Mouse (Mus musculus): ENCODE results near the gene Fam20b. TPM values are rescaled to one million over a fixed set of nuclear protein-coding genes. Genes with fewer than 3 reads are reported as not detected.
A peak's percentile ranks its signal among the peaks of the same experiment; 100 is the strongest.

The Fam20b gene
- polyA plus RNA-seq, 1 experiment from 2014 or later: 23.9 TPM

- no peak overlapping the region for H3K4me2 ChIP-seq (ENCODE audit: low read length)
- no peaks in the 10 kb centered on the region for H3K9me3 ChIP-seq (ENCODE audit: control insufficient read depth, low read length)
- H3K27me3 ChIP-seq (replicated peaks; ENCODE audit: control insufficient read depth, insufficient read depth, low read length): 0 out of 2 replicates have a peak, but pooled peaks cover 2% of the 10 kb centered on the region
- peaks cover 14% of the 10 kb centered on the region for H3K4me1 ChIP-seq (ENCODE audit: control insufficient read depth, insufficient read depth, low read depth, low read length)
- H3K4me3 ChIP-seq (ENCODE audit: low read length): no peak overlapping the region
- no peak overlapping the region for H3K27ac ChIP-seq (ENCODE audit: low read depth, low read length)
- no peak overlapping the region for H3K9ac ChIP-seq (ENCODE audit: low read depth, low read length)
- WGBS: 70% methylated on average over 5 of the region's 5 CpGs
- peaks cover 10% of the 10 kb centered on the region for H3K36me3 ChIP-seq (ENCODE audit: control insufficient read depth, insufficient read depth, low read length)
- ATAC-seq: no peak
Observed at GRCm38 (mm10) chr1:156676596-156676995, 42.3 kb downstream of the Fam20b start.

DNA sequence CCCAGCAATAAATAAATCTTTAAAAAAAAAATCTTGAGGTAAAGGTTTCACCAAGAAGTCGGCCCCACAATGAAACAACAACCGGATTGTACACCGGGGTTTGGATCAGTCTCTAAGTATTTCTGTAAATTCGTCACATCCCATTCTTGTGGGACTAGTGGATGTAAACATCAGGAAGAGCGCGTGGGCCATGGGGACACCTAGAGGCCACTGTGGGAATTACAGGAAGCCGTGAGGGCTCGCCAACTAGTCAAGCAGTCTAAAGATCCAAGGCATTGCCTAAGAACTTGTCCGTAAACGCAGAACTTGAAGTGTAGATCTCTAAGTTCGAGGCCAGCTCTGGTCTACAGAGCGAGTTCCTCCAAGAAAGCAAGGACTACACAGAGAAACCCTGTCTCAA lies 42.7 kb downstream of the Fam20b start:
- no peak overlapping the region for H3K27ac ChIP-seq (ENCODE audit: low read depth, low read length)
- H3K4me2 ChIP-seq (ENCODE audit: low read length): no peak overlapping the region
- no peaks in the 10 kb centered on the region for H3K9me3 ChIP-seq (ENCODE audit: control insufficient read depth, low read length)
- 40% methylated on average over 12 of the region's 12 CpGs for WGBS
- H3K27me3 ChIP-seq (replicated peaks; ENCODE audit: control insufficient read depth, insufficient read depth, low read length): 0 out of 2 replicates have a peak, but pooled peaks cover 2% of the 10 kb centered on the region
- H3K36me3 ChIP-seq (ENCODE audit: control insufficient read depth, insufficient read depth, low read length): peaks cover 8% of the 10 kb centered on the region
- H3K4me3 ChIP-seq (ENCODE audit: low read length): no peak overlapping the region
- H3K4me1 ChIP-seq (ENCODE audit: control insufficient read depth, insufficient read depth, low read depth, low read length): peaks cover 14% of the 10 kb centered on the region
- no peak overlapping the region for H3K9ac ChIP-seq (ENCODE audit: low read depth, low read length)
- ATAC-seq: no peak

DNA sequence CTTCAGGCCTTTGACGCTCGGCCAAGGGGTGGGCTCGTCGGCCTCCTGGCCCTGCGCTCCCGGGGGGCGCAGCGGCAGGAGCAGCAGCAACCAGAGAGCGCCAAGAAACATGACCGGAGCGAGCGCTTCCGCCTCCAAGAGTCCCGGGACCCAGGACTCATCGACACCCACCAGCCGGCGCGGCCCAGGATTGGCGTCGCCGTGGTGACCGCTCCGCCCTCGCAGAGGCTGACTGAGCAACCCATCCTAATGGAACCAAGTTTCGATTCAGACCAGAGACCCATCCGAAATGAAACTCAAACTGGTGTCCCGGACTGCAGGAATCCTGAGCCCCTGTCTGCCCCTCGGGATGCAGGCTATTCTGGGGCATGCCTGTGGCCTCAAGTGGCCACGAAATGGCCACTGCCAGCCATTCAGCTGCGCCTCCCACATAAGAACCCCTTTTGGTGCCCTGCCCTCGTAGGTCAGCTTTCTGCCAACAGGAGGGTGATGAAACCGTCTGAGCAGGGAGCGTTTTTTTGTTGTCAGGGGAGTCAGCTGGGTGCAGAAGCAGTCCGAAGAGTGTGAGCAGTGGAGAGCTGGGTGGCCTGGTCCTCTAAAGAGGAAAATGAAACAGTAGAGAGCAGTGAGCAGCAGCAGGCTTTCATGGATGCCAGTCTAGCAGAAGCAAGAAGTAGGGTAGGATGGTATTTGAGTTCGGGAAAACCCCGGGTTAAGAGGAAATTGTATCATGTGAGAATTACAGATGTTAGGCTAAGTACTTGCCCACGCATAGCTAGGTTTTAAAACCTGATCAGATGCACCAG lies 44.5 kb downstream of the Fam20b start, which contains the start of gene Tor3a:
Tor3a (minus strand) TSS at position 162 of the 806 bp plus-strand sequence.
- peak within 1 kb of the TSS; percentile 65 for H3K9ac ChIP-seq (ENCODE audit: low read depth, low read length)
- peak within 1 kb of the TSS; percentile 96 for H3K4me2 ChIP-seq (ENCODE audit: low read length)
- no peaks in the 10 kb centered on the region for H3K9me3 ChIP-seq (ENCODE audit: control insufficient read depth, low read length)
- 0 out of 2 replicates have a peak, but pooled peaks cover 2% of the 10 kb centered on the region for H3K27me3 ChIP-seq (replicated peaks; ENCODE audit: control insufficient read depth, insufficient read depth, low read length)
- peaks cover 14% of the 10 kb centered on the region for H3K4me1 ChIP-seq (ENCODE audit: control insufficient read depth, insufficient read depth, low read depth, low read length)
- H3K27ac ChIP-seq (ENCODE audit: low read depth, low read length): no peak within 1 kb of the TSS
- H3K36me3 ChIP-seq (ENCODE audit: control insufficient read depth, insufficient read depth, low read length): no peaks in the 10 kb centered on the region
- peak; percentile 79 for ATAC-seq
- peak within 1 kb of the TSS; percentile 50 for H3K4me3 ChIP-seq (ENCODE audit: low read length)
- WGBS: 7% methylated on average over 36 of the region's 37 CpGs

GRCm38 (mm10) chr1:156673476-156674194 lies 45.3 kb downstream of the Fam20b start:
- peak overlapping the region; percentile 50 for H3K4me3 ChIP-seq (ENCODE audit: low read length)
- H3K4me2 ChIP-seq (ENCODE audit: low read length): peak overlapping the region; percentile 96
- no peaks in the 10 kb centered on the region for H3K9me3 ChIP-seq (ENCODE audit: control insufficient read depth, low read length)
- ATAC-seq: no peak
- WGBS: 2% methylated on average over 28 of the region's 29 CpGs
- no peaks in the 10 kb centered on the region for H3K36me3 ChIP-seq (ENCODE audit: control insufficient read depth, insufficient read depth, low read length)
- H3K9ac ChIP-seq (ENCODE audit: low read depth, low read length): peak overlapping the region; percentile 65
- H3K27ac ChIP-seq (ENCODE audit: low read depth, low read length): no peak overlapping the region
- H3K27me3 ChIP-seq (replicated peaks; ENCODE audit: control insufficient read depth, insufficient read depth, low read length): 0 out of 2 replicates have a peak, but pooled peaks cover 2% of the 10 kb centered on the region
- peaks cover 14% of the 10 kb centered on the region for H3K4me1 ChIP-seq (ENCODE audit: control insufficient read depth, insufficient read depth, low read depth, low read length)

DNA sequence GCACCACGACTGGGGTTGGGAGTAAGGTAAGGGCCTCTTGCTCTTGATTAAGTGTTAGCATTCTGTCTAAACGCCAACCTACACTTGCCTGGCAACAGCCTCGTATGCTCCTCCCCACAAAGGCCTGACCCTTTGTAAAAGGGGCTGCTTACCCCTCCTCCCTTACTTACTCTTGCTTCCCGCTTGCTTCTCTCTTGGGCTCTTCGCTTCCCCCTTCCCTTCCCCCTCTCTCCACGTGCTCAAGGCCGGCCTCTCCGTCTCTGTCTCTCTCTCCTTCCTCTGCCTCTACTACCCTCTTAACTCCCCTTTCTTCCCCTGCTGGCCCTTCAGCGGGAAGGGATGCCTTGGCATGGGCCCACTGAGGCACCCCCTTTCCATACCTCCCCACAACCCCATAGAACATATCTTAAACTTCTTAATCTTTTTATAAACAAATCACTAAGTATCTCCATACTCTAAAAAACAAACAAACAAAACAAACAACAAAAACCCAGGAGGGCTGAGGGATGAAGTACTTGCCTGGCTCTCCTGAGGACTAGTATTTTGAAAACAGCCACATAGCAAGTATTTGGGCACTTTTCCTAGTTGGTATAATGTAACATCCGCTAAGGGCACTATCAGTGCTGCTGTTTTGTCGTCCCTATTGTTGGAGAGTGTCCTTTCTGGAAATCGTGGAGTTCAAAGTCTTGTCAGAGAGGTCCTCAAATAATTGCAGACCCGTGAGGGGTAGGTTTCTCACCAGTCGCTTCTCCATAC lies 46.0 kb downstream of the Fam20b start:
- Histone ChIP-seq H3K9ac (ENCODE audit: low read depth, low read length) (peak overlapping the region; percentile 65; the same call in 1 of the 2 replicates), H3K4me3 (ENCODE audit: low read length) (peak overlapping the region; percentile 50), H3K27me3 (replicated peaks; ENCODE audit: control insufficient read depth, insufficient read depth, low read length) (0 out of 2 replicates have a peak, but pooled peaks cover 2% of the 10 kb centered on the region), H3K4me1 (ENCODE audit: control insufficient read depth, insufficient read depth, low read depth, low read length) (peaks cover 14% of the 10 kb centered on the region), H3K9me3 (ENCODE audit: control insufficient read depth, low read length) (no peaks in the 10 kb centered on the region), H3K27ac (ENCODE audit: low read depth, low read length) (no peak overlapping the region), H3K36me3 (ENCODE audit: control insufficient read depth, insufficient read depth, low read length) (no peaks in the 10 kb centered on the region), H3K4me2 (ENCODE audit: low read length) (peak overlapping the region; percentile 96)
- ATAC-seq: no peak
- 10% methylated on average over 14 of the region's 14 CpGs for WGBS

GRCm38 (mm10) chr1:156671921-156672320 lies 47.0 kb downstream of the Fam20b start:
- ATAC-seq: no peak
- H3K9ac ChIP-seq (ENCODE audit: low read depth, low read length): no peak overlapping the region
- no peak overlapping the region for H3K27ac ChIP-seq (ENCODE audit: low read depth, low read length)
- peaks cover 14% of the 10 kb centered on the region for H3K4me1 ChIP-seq (ENCODE audit: control insufficient read depth, insufficient read depth, low read depth, low read length)
- H3K9me3 ChIP-seq (ENCODE audit: control insufficient read depth, low read length): no peaks in the 10 kb centered on the region
- 0 out of 2 replicates have a peak, but pooled peaks cover 2% of the 10 kb centered on the region for H3K27me3 ChIP-seq (replicated peaks; ENCODE audit: control insufficient read depth, insufficient read depth, low read length)
- 95% methylated on average over 3 of the region's 3 CpGs for WGBS
- H3K4me3 ChIP-seq (ENCODE audit: low read length): no peak overlapping the region
- H3K4me2 ChIP-seq (ENCODE audit: low read length): no peak overlapping the region
- no peaks in the 10 kb centered on the region for H3K36me3 ChIP-seq (ENCODE audit: control insufficient read depth, insufficient read depth, low read length)

- no peak overlapping the region for H3K4me3 ChIP-seq (ENCODE audit: low read length)
- no peaks in the 10 kb centered on the region for H3K9me3 ChIP-seq (ENCODE audit: control insufficient read depth, low read length)
- ATAC-seq: no peak
- H3K4me2 ChIP-seq (ENCODE audit: low read length): no peak overlapping the region
- H3K27ac ChIP-seq (ENCODE audit: low read depth, low read length): no peak overlapping the region
- H3K4me1 ChIP-seq (ENCODE audit: control insufficient read depth, insufficient read depth, low read depth, low read length): peaks cover 12% of the 10 kb centered on the region
- 0 out of 2 replicates have a peak, but pooled peaks cover 2% of the 10 kb centered on the region for H3K27me3 ChIP-seq (replicated peaks; ENCODE audit: control insufficient read depth, insufficient read depth, low read length)
- H3K9ac ChIP-seq (ENCODE audit: low read depth, low read length): no peak overlapping the region
- 41% methylated on average over 11 of the region's 11 CpGs for WGBS
- no peaks in the 10 kb centered on the region for H3K36me3 ChIP-seq (ENCODE audit: control insufficient read depth, insufficient read depth, low read length)
Observed at GRCm38 (mm10) chr1:156669208-156669983, 49.5 kb downstream of the Fam20b start.

DNA sequence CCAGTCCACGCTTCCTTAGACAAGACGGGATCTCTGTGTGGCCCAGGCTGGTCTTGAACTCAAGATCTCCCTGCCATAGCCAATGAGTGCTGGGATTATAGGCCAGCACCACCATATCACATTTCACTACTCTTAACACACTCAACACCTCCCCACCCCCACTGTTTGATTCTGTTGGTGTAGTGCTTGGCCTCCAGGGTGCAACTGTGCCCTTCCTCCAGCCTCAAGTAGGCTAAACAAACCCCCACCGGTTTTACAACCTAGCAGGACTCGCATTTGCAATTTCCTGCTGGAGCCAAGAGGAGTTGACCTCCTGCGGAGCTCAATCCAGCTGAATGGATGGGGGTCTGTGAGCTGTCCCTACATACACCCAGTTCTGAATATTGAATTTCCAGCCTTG lies 50.3 kb downstream of the Fam20b start:
- Histone ChIP-seq H3K36me3 (ENCODE audit: control insufficient read depth, insufficient read depth, low read length) (no peaks in the 10 kb centered on the region), H3K4me3 (ENCODE audit: low read length) (no peak overlapping the region), H3K9me3 (ENCODE audit: control insufficient read depth, low read length) (no peaks in the 10 kb centered on the region), H3K4me1 (ENCODE audit: control insufficient read depth, insufficient read depth, low read depth, low read length) (peaks cover 4% of the 10 kb centered on the region), H3K27me3 (replicated peaks; ENCODE audit: control insufficient read depth, insufficient read depth, low read length) (0 out of 2 replicates have a peak, but pooled peaks cover 2% of the 10 kb centered on the region), H3K9ac (ENCODE audit: low read depth, low read length) (no peak overlapping the region), H3K4me2 (ENCODE audit: low read length) (no peak overlapping the region), H3K27ac (ENCODE audit: low read depth, low read length) (no peak overlapping the region)
- ATAC-seq: no peak
- 37% methylated on average over 5 of the region's 5 CpGs for WGBS
